Mouse (Mus musculus) midbrain, embryonic 14.5 days (tissue): ENCODE measurements around the gene Vti1a. TPM values are rescaled to one million over a fixed set of nuclear protein-coding genes. Genes with fewer than 3 reads are reported as not detected.
A peak's percentile ranks its signal among the peaks of the same experiment; 100 is the strongest.

Source experiments
- ATAC-seq: fragments of 200-750 bp; cut with Nextera tagmentation; 2 replicates; pipeline ENCODE4 v1.8.0; 2017; ENCODE audit warnings: moderate number of reproducible peaks, moderate library complexity; ENCODE audit not compliant: low FRiP score, low TSS enrichment
- DNase-seq: peaks from one replicate; pipeline ENCODE4 v3.0.0-alpha.2; 2015
- H3K27ac ChIP-seq: fragments of 300-500 bp; sonication (generic); replicated peaks from 2 replicates; pipeline ENCODE4 v1.5.1; 2014; ENCODE audit warnings: mild to moderate bottlenecking, low read depth, low read length, moderate library complexity
- H3K27me3 ChIP-seq: fragments of 300-500 bp; sonication (generic); 2 replicates; pipeline ENCODE4 v1.6.1; 2014; ENCODE audit warnings: low read length, control low read depth, mixed read lengths; ENCODE audit not compliant: control insufficient read depth, insufficient read depth
- H3K36me3 ChIP-seq: fragments of 300-500 bp; sonication (generic); 2 replicates; pipeline ENCODE4 v1.6.1; 2014; ENCODE audit warnings: low read length, control low read depth; ENCODE audit not compliant: control insufficient read depth, insufficient read depth
- H3K4me1 ChIP-seq: fragments of 300-500 bp; sonication (generic); 2 replicates; pipeline ENCODE4 v1.6.1; 2014; ENCODE audit warnings: mild to moderate bottlenecking, antibody characterized with exemption, low read length, control low read depth; ENCODE audit not compliant: control insufficient read depth, insufficient read depth
- H3K4me2 ChIP-seq: fragments of 300-500 bp; sonication (generic); 2 replicates; pipeline ENCODE4 v1.6.1; 2014; ENCODE audit warnings: mild to moderate bottlenecking, low read length, moderate library complexity
- H3K4me3 ChIP-seq: fragments of 300-500 bp; sonication (generic); replicated peaks from 2 replicates; pipeline ENCODE4 v1.5.1; 2014; ENCODE audit warnings: low read depth, low read length
- H3K9ac ChIP-seq: fragments of 300-500 bp; sonication (generic); replicated peaks from 2 replicates; pipeline ENCODE4 v1.6.1; 2014; ENCODE audit warnings: mild to moderate bottlenecking, low read length, moderate library complexity
- H3K9me3 ChIP-seq: fragments of 300-500 bp; sonication (generic); 2 replicates; pipeline ENCODE4 v1.6.1; 2016; ENCODE audit warnings: low read length, control low read depth, mixed read lengths; ENCODE audit not compliant: control insufficient read depth
- WGBS: fragments of 180-500 bp; shearing (Covaris S2); extraction: QIAGEN DNeasy Blood & Tissue Kit; methylation state at CpG from one replicate; pipeline ENCODE4 v1.1.7; 2014; 5-methylcytosine and 5-hydroxymethylcytosine counted together
- polyA plus RNA-seq: library from polyadenylated mRNA; unstranded; fragments of >200 nt; fragmentation: Nextera tagmentation; extraction: Ambion mirVana; gene quantifications from 2 replicates; pipeline ENCODE4 v1.2.1, GENCODE M21; 2014

Gene Vti1a
- polyA plus RNA-seq, 1 experiment from 2014 or later = 33.9 TPM

DNA sequence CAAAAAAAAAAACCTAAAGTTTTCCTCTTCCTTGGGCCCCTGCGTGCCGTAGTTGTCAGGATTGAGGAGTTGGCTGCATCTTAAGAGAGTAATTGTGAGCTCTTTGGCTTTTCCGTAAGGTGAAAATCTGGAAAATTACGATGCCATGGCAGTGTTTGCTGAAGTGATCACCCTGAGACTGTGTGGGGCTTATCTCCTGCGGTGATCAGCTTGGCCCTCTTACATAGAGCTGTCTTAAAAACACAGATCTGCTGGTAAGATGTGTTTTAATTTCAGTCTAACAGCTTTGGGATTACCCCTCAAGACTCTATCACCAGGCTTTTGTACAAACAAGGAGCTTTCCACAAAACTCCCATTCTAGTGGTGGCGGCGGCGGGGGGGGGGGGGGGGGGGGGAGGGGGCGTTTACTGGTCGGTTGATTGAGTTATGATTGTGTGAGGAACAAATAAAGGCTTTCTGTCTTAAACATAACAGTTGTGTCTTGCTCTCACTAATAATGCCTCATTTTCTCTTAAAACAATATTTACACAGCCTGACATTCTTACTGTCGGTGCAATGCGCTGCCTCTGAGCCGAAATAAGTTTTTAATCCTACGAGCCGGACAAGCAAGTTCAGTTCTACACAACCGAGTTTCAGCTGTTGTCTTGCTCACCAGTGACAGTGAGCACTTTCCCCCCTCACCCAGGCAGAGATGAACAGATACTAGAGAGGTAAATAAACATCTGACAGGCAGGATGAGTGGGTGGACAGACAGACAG lies 267.0 kb downstream of the Vti1a start:
- Histone ChIP-seq H3K9me3 (no peaks in the 10 kb centered on the region), H3K36me3 (no peaks in the 10 kb centered on the region), H3K4me3 (no peak overlapping the region), H3K9ac (no peak overlapping the region), H3K27me3 (0 out of 2 replicates have a peak, but pooled peaks cover 7% of the 10 kb centered on the region), H3K4me1 (peaks cover 9% of the 10 kb centered on the region), H3K27ac (no peak overlapping the region), H3K4me2 (no peak overlapping the region)
- 39% methylated on average over 14 of the region's 16 CpGs for WGBS
- ATAC-seq (no peak), DNase-seq (no peak)

- WGBS = 72% methylated on average over 18 of the region's 18 CpGs
These were observed 269.5 kb downstream of the Vti1a start for GRCm38 (mm10) chr19:55585270-55586224.

GRCm38 (mm10) chr19:55587638-55588421 lies 271.7 kb downstream of the Vti1a start:
- Histone ChIP-seq H3K27ac (no peak overlapping the region), H3K27me3 (0 out of 2 replicates have a peak, but pooled peaks cover 4% of the 10 kb centered on the region), H3K9ac (no peak overlapping the region), H3K4me1 (peaks cover 8% of the 10 kb centered on the region), H3K4me2 (no peak overlapping the region), H3K9me3 (no peaks in the 10 kb centered on the region), H3K4me3 (no peak overlapping the region), H3K36me3 (no peaks in the 10 kb centered on the region)
- ATAC-seq (no peak), DNase-seq (no peak)
- WGBS = 85% methylated on average over 14 of the region's 14 CpGs

More at GRCm38 (mm10) chr19:55585270-55586224, 269.5 kb downstream of the Vti1a start:
- Histone ChIP-seq H3K4me2 (no peak overlapping the region), H3K27me3 (0 out of 2 replicates have a peak, but pooled peaks cover 7% of the 10 kb centered on the region), H3K36me3 (no peaks in the 10 kb centered on the region), H3K4me3 (no peak overlapping the region), H3K9ac (no peak overlapping the region), H3K4me1 (peaks cover 8% of the 10 kb centered on the region; the same call in 1 of the 2 replicates), H3K9me3 (no peaks in the 10 kb centered on the region), H3K27ac (no peak overlapping the region)
- DNase-seq (no peak), ATAC-seq (no peak)

DNA sequence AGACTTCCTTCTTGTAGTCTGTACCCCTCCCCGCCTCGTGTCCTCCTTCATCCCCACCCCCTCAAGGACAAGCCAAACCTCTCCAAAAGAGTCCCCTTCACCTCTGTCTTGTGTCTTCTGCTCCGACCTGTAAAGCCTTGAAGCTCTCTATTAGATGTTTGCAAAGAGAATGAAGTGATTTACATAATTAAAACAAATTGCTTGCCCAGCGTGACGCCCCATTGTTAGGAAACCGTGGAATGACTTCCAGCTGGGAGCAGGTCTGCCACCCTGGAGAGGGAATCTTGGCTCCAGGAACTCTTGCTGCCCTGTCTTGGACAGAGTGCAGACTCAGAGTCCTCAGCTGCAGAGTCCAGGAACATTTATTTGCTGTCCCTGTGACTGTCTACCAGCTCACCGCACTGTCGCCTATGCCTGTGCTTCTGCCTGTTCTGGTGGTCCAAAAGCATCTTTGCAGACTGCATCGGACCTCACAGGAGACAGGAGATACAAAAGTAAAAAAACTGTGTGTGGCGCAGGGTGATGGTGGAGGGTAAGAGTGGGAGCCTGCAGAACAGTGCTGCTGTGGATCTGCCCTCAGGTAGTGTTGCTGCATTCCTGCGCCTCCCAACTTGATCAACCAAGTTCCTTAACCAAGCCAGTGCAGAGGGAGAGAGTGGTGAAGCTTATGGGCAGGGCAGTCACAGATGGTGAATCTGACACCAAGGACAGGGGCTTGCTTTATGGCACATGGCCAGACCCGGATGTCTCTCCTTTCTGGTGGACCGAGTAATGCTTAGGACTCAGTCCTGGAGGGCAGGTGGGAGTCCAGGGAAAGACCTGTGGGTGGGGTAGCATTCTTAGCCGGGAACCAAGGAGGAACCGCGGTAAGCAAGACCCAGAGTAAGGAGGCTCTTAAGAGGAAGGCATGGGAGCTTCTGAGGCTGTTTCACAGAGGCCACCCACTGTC lies 273.1 kb downstream of the Vti1a start:
- Histone ChIP-seq H3K27ac (no peak overlapping the region), H3K9ac (no peak overlapping the region), H3K27me3 (0 out of 2 replicates have a peak, but pooled peaks cover 4% of the 10 kb centered on the region), H3K9me3 (no peaks in the 10 kb centered on the region), H3K4me1 (peaks cover 14% of the 10 kb centered on the region), H3K4me2 (no peak overlapping the region), H3K36me3 (no peaks in the 10 kb centered on the region), H3K4me3 (no peak overlapping the region)
- ATAC-seq (no peak), DNase-seq (no peak)
- WGBS = 37% methylated on average over 16 of the region's 16 CpGs

DNA sequence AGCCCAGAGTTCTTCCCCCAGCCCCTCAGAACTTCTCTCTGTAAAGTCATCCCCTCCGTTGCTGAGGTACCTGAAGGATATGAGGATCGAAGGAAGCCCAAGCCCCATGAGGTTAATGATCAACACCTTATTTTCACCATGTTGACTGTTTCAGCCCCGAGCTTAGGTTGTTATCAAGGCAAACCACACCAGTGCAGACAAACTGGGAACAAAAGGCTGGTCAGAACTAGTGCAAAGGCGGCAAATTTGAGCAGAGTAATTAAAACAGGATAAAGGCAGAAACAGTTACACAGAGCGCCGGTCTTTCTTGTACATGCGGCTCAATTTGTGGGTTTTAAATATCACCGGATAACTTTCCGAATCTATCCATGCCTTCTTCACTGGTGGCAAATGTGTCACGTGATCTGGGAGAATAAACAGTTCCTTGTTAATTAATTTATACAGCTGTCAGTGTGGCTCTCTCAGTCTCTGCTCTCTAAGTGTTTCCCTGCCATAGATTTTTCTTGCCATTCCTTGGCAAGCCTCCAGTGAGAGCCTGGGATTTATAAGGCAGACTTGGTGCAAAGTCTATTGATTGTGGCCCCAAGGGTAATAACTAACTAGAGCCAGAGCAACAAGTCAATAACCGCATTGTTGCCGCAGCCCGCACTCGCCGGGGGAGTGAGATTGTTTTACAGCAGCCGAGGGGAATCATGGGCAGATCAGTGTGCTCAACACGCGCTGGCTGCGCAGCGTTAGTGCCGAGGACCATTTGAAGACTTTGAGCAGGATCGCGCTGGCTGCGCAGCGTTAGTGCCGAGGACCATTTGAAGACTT lies 277.0 kb downstream of the Vti1a start:
- no peaks in the 10 kb centered on the region for H3K9me3 ChIP-seq
- H3K27ac ChIP-seq = no peak overlapping the region
- H3K4me3 ChIP-seq = no peak overlapping the region
- ATAC-seq (no peak; the same call in 1 of the 2 replicates), DNase-seq (peak; percentile 79)
- WGBS = 57% methylated on average over 26 of the region's 26 CpGs
- peaks cover 22% of the 10 kb centered on the region for H3K4me1 ChIP-seq
- H3K9ac ChIP-seq = no peak overlapping the region
- H3K36me3 ChIP-seq = no peaks in the 10 kb centered on the region
- peak overlapping the region; percentile 6; the same call in 1 of the 2 replicates for H3K4me2 ChIP-seq
- no peaks in the 10 kb centered on the region for H3K27me3 ChIP-seq

DNA sequence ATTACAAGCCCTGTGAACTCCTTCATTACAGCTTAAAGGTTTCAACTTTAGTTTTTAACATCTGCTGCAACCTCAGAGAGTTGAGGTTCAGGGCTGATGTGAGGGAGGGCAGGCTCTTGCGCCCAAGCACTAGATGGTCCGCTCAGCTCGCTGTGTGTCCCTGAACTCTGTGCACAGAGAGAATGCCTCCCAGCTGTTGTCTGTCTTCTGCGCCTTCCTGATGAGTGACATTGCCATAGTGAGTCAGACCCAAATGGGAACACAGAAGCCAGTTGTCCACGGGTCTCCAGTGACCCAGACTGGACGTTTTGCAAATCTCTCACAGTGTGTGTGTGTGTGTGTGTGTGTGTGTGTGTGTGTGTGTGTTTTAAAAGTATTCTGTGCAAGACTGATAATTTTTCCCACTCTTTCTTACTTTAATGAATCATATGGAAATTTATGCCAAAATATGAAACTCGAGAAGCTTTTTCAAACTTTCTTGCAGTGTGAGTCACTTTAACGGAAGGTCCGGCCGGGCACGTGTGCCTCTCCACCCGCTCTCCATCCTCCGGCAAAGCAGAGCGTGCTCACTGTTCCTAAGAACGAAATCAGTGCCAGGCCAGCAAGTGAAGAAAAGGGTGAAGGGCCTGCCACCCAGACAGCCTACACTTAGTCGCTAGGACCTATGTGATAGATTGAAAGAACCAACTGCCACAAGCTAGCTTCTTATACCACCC lies 277.8 kb downstream of the Vti1a start:
- 84% methylated on average over 16 of the region's 16 CpGs for WGBS
- Histone ChIP-seq H3K4me2 (peak overlapping the region; percentile 6; the same call in 1 of the 2 replicates), H3K4me1 (peaks cover 26% of the 10 kb centered on the region), H3K4me3 (no peak overlapping the region), H3K27ac (no peak overlapping the region), H3K9me3 (no peaks in the 10 kb centered on the region), H3K27me3 (no peaks in the 10 kb centered on the region), H3K9ac (no peak overlapping the region), H3K36me3 (no peaks in the 10 kb centered on the region)
- ATAC-seq (no peak; the same call in 1 of the 2 replicates), DNase-seq (no peak)

DNA sequence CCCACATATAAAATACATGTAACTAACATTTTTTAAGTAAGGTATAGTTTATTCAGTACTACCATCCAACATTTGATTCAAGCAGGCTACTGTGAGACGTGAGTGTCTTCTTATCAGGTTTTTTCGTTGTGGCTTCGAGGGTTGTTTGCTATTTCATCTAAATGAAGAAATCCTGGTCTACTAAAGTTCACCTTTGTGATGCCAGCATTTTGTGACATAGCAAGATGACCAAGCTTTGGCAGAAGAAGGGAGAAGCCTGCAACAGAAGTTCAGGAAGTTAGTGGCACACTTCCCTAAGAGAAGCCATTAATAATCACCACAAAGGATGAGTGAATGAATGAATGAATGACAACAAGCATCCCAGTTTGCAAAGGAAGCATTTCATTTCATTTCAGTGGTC lies 278.4 kb downstream of the Vti1a start:
- 97% methylated on average over 3 of the region's 3 CpGs for WGBS
- H3K4me1 ChIP-seq = peaks cover 23% of the 10 kb centered on the region
- no peak overlapping the region for H3K4me2 ChIP-seq
- no peak overlapping the region for H3K27ac ChIP-seq
- H3K27me3 ChIP-seq = no peaks in the 10 kb centered on the region
- ATAC-seq = no peak
- no peak overlapping the region for H3K9ac ChIP-seq
- DNase-seq = no peak
- no peak overlapping the region for H3K4me3 ChIP-seq
- H3K36me3 ChIP-seq = no peaks in the 10 kb centered on the region
- no peaks in the 10 kb centered on the region for H3K9me3 ChIP-seq
